Mouse (Mus musculus) cerebellum, adult 9-11 months (tissue): Measurements from ENCODE around the gene Impg1.
A peak's percentile ranks its signal among the peaks of the same experiment; 100 is the strongest.

Source experiments
- DNase-seq: peaks from one replicate; pipeline ENCODE4 v3.0.0; 2022

The Impg1 gene

DNA sequence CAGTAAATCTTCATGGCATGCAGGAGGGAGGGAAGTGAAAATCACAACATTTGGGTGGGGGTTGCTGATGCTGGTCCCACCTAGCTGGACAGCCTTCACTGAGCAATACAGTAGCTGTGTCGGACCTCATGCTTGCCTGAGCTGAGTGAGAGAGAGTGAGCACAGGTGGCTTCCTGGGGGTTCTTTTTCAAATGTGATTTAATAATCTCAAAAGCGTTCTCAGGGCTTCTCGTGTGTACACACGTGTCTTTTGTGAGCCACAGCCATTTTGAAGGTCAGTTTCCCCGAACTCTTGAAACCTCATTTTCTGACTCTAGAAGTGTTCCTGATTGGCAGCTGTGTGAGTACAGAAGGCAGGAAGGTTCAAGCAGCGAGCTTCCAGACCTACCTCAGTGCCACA is 122.8 kb downstream of the Impg1 start:
- DNase-seq: no peak

GRCm38 (mm10) chr9:80341756-80342155 is 123.5 kb downstream of the Impg1 start:
- DNase-seq: no peak

- no peak for DNase-seq
Observed at GRCm38 (mm10) chr9:80340927-80341326, 124.4 kb downstream of the Impg1 start.

- no peak for DNase-seq
Observed at GRCm38 (mm10) chr9:80338026-80338425, 127.3 kb downstream of the Impg1 start.

GRCm38 (mm10) chr9:80335660-80336357 is 129.5 kb downstream of the Impg1 start:
- DNase-seq: no peak

GRCm38 (mm10) chr9:80333998-80334605 is 131.2 kb downstream of the Impg1 start:
- DNase-seq: no peak

- DNase-seq: no peak
Observed at GRCm38 (mm10) chr9:80333466-80333865, 131.8 kb downstream of the Impg1 start.

DNA sequence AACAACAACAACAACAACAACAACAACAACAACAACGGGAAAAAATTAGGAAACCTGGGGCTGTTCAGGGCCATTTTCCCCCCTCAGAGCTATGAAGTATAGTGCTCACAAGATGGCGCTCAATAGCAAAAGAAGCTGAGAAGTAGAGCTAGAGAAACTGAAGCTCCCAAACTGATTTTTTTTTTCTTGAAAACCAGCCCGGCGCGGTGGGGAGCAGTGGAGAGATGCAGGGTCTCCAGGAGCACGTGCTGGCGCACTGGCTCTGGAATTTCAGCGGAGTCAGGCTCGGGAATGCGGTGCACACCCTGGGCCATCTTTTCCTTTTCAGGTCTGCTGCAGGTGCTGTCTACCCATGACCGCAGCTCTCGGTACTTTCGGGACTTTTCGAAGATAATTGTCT is 133.1 kb downstream of the Impg1 start:
- DNase-seq: peak; percentile 3

GRCm38 (mm10) chr9:80321051-80321887 is 144.0 kb downstream of the Impg1 start:
- DNase-seq: peak; percentile 30

GRCm38 (mm10) chr9:80318027-80318426 is 147.3 kb downstream of the Impg1 start:
- no peak for DNase-seq

GRCm38 (mm10) chr9:80315922-80316321 is 149.4 kb downstream of the Impg1 start:
- DNase-seq: no peak

- DNase-seq: no peak
Observed at GRCm38 (mm10) chr9:80313610-80314009, 151.7 kb downstream of the Impg1 start.

- no peak for DNase-seq
Observed at GRCm38 (mm10) chr9:80307629-80308028, 157.7 kb downstream of the Impg1 start.

DNA sequence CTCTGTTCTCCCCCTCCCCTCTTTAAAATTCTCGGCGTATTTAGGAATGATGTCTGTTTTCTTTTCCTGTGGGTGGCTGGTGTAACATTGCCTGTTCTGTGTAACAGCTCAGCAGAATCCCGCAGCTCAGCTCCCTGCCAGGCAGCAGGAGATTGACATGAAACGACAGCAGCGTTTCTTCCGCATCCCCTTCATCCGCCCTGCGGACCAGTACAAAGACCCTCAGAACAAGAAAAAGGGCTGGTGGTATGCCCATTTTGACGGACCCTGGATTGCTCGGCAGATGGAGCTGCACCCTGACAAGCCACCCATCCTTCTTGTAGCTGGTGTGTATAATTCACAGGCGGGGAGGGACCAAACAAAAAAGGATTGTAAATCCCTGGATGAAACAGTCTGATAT is 158.4 kb downstream of the Impg1 start:
- no peak for DNase-seq

- no peak for DNase-seq
Observed at GRCm38 (mm10) chr9:80306390-80306789, 158.9 kb downstream of the Impg1 start.

DNA sequence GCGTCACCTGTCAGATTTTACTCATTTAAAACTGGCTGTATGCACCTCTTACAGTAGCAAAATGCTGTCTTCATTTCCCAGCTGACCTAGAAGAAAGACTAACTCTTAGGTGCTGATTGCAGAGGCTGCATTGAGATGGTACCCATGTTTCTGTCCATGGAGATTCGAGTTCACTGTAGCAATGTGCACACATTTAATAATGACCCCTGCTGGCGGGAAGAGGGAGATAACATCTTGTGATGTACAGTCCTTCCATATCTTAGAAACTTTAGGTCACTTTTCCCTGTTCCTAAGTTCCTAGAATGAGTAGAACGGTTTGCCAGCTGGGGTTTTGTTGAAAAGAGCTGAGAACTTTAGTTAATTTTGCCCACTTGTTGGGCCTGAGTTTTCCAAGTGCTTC is 161.8 kb downstream of the Impg1 start:
- DNase-seq: no peak

DNA sequence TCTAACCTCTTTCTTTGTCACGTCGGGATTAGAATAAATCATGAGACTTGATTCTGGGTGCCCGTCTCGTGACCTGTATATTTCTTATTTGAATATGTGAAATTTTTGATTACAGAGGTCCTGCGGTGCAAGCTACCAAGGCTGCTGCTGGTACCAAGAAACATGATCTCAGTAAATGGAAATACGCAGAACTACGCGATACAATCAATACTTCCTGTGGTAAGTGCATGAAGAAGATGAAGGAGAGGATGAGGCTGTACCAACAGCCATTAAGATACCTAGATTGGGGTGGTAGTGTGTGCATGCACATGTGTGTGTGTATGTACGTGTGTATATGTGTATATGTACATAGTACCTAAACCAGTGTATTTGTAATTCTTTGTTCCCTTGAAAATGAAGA is 166.2 kb downstream of the Impg1 start:
- DNase-seq: no peak

GRCm38 (mm10) chr9:80296086-80296485 is 169.2 kb downstream of the Impg1 start:
- no peak for DNase-seq

- no peak for DNase-seq
Observed at GRCm38 (mm10) chr9:80293056-80293584, 172.2 kb downstream of the Impg1 start.

GRCm38 (mm10) chr9:80286845-80287244 is 178.4 kb downstream of the Impg1 start:
- no peak for DNase-seq

DNA sequence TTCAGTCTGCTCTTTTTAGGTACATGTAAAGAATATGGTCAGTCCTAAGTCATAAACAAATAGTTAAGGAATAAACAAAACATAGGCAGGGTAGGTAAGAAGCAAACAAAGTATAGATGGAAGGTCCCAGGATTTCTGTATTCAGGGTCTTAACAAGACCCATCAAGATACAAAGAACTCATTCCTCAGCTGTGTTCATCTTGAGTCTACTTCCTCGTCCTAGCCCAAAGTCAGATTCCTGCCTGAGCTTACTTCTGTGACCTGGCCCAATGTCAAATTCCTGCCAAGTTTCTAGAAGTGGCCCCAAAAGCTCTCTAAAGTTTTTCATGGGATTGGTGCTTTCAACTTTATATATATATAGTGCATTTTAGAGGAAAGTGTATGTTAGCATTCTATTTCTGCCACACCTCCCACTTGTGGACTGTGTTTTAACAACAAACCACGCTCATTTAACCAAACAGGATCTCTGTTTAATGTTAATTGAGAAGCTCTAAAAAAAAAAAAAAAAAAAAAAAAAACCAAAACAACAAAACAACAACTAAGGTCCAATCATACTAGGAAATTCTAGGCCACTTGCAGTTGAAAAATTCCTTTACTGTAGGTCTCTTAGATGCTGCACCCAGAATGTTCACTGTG is 180.6 kb downstream of the Impg1 start:
- no peak for DNase-seq

GRCm38 (mm10) chr9:80282426-80282825 is 182.9 kb downstream of the Impg1 start:
- DNase-seq: no peak

DNA sequence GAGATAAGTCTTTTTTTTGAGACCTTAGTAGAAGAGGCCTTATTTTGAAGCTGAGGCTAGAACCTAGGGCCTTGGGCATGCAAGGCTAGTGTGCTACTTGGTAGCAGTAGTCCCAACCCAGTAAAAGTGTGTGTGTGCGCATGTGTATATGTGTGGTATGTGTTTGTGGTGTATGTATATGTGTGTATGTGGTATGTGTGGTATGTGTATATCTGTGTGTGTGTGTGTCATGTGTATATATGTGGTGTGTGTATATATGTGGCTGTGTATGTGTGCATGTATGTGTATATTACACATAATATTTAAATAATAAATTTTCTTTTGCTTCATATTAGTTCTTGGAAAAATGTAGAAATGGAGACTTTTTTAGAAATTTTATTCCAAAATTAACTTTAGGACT is 184.6 kb downstream of the Impg1 start:
- DNase-seq: no peak
